In genomic region chr9:48898551-48898950, GRCm38 (mm10) we compare ENCODE assay signal across 11 mouse cellular contexts. TPM values are rescaled to one million over a fixed set of nuclear protein-coding genes. Genes with fewer than 3 reads are reported as not detected.
DNase-seq lines count a peak whose midpoint lies in the region; ATAC-seq and TF ChIP-seq lines count a peak whose summit lies in the region.
"Had no signal": no experiment of that assay in that cellular context is flagged by ENCODE, and none has a peak within 500 bp of the region (broad histone marks: within the 10 kb centered on the region; RNA-seq: fewer than 3 reads in every experiment).

No protein-coding gene starts in this region.

- no peak overlapping the region for H3K4me3 ChIP-seq in gastrocnemius, adult 2 months
- H3K4me3 ChIP-seq in left cerebral cortex, adult 2 months = no peak overlapping the region
- H3K4me3 ChIP-seq: embryonic facial prominence, embryonic 12.5 days; layer of hippocampus, adult 2 months; midbrain, embryonic 13.5 days had no signal

- H3K27ac ChIP-seq in gastrocnemius, adult 2 months = no peak overlapping the region
- H3K27ac ChIP-seq in left cerebral cortex, adult 2 months = no peak overlapping the region
- H3K27ac ChIP-seq: embryonic facial prominence, embryonic 12.5 days; layer of hippocampus, adult 2 months; midbrain, embryonic 13.5 days had no signal

- ATAC-seq in frontal cortex, adult (ENCODE audit: low TSS enrichment) = no peak
- ATAC-seq: midbrain, embryonic 13.5 days had no signal

- no peak for TF ChIP-seq CTCF in gastrocnemius, adult 2 months (IDR thresholded peaks at IDR 0.05)
- no peak for TF ChIP-seq CTCF in left cerebral cortex, adult 2 months (IDR thresholded peaks at IDR 0.05)

- intact Hi-C loops in gastrocnemius, postnatal 14 days (cut with DNase I; ENCODE audit: low total_unique reads) = no loop called here
- intact Hi-C loops in gastrocnemius, adult 2 months (cut with DNase I) = no loop called here
- intact Hi-C loops in left cerebral cortex, adult 2 months (cut with DNase I) = no loop called here

- DNase-seq in gastrocnemius, postnatal 14 days = peak; percentile 16
- DNase-seq in gastrocnemius, adult 2 months = no peak
- peak; percentile 23 for DNase-seq in ovary, postnatal 14 days (ENCODE audit: low spot score)
- DNase-seq in ovary, postnatal 10 days (ENCODE audit: low spot score) = no peak
- peak; percentile 77 for DNase-seq in forelimb bud, embryonic 11.5 days (ENCODE audit: low read depth, low spot score)
- DNase-seq in thymus, postnatal 25 days = peak; percentile 2
- no peak for DNase-seq in left cerebral cortex, adult 2 months (ENCODE audit: extremely low spot score in 1 of 2, low spot score in 2 of 2)

RNA-seq across cellular contexts. Expression of gene Htr3a, which starts 12.3 kb away (rescaled TPM):
- total RNA-seq in gastrocnemius, postnatal 14 days (2021) = not detected
- total RNA-seq in gastrocnemius, adult 2 months (2021) = not detected
- total RNA-seq in left cerebral cortex, adult 2 months (2021) = 1 to 10 TPM; 6.5 to 7.7 TPM

Comparison
In these comparisons a context has a peak if more than half of its experiments do, and no peak if none do; other contexts are left out.
1. DNase-seq: peak in gastrocnemius, postnatal 14 days (single experiment), ovary, postnatal 14 days (single experiment), forelimb bud, embryonic 11.5 days (single experiment) and thymus, postnatal 25 days (single experiment); none in gastrocnemius, adult 2 months (single experiment), ovary, postnatal 10 days (single experiment) and left cerebral cortex, adult 2 months (0 of 2).
2. RNA of gene Htr3a, which starts 12.3 kb away (total RNA-seq): 6.5 to 7.7 TPM in left cerebral cortex, adult 2 months; not detected in gastrocnemius, postnatal 14 days and not detected in gastrocnemius, adult 2 months; every median in the first group is over 4 times any median in the second.